Mouse (Mus musculus) 416B (cell line): ENCODE measurements around the gene Gm3435.
"Not testable (repeated sequence)": the region's sequence is repeated elsewhere in the genome, so short reads cannot be mapped to it uniquely, and the experiment has no call there.

Experiments
- DNase-seq: peaks from one replicate; pipeline ENCODE4 v3.0.0; 2011; ENCODE audit warnings: low read depth

The Gm3435 gene

DNA sequence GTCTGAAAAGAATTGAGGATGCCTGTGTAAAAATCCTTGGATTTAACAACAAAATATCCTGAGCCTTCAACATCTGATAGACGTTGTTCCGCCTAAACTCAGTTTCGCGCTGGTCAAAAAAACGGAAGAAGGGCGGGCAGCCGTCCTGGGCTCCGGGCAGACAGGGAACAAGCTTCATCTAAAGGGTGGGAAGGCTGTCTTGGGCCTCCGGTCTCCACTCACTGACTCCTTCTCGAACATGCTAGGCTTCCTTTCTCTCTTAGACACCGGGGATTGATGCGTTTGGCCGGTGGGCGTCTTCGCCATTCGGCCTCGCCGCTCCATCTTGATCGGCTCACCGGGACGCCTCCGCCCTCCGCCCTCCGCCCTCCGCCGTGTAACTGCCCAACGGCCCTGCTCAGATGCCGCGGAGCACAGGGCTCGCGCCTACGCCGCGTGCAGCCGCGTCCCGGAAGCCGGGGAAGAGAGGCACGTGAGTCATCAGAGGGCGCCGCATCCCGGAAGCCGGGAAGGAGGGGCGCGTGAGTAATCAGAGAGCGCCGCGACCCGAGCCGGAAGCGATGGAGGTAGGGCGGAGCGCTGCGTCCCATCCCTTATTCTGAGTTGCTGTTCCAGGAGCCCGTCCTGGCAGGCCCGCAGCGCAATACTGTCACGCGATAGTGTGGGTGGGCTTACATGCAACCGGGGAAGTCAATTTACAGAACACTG lies at the start of gene Gm3435:
Gene Gm3435 (plus strand): TSS at position 471 of the 708 bp plus-strand sequence.
- not testable (repeated sequence) for DNase-seq

- peak; percentile 32 for DNase-seq
Observed at GRCm38 (mm10) chr17:14960520-14960919, 49.5 kb upstream of the Gm3435 start.

DNA sequence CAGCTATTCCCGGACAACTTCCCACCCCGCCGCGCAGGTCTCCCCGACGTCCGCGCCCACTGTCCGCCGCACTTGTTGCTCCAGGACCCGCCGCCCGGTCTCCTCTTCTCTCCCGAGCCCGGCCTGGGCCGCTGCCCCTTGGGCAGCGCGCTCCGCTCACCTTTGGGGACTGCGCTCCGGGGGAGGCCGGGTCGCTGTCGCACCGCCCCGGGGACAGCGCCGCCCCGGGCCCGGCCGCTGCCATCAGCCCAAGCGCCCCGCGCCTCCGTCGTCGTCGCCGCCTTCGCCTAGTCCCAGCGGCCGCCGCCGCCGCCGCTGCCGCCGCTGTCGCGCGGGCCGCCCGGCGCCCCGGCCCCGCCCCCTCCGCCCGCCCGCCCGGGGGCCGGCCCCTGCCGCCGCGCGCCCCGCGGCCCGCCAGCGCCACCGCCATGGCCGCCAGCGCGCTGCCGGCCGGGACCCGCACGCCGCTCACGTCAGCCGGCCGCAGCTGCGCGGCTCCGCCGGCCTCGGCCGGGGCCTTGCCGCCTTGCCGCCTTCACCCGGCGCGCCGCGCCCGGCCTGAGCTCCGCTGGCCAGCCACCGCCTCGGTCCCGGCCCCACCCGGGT lies 48.9 kb upstream of the Gm3435 start, which contains the start of gene Phf10:
Gene Phf10 (minus strand): TSS at position 323 of the 606 bp plus-strand sequence.
- DNase-seq: not testable (repeated sequence)

DNA sequence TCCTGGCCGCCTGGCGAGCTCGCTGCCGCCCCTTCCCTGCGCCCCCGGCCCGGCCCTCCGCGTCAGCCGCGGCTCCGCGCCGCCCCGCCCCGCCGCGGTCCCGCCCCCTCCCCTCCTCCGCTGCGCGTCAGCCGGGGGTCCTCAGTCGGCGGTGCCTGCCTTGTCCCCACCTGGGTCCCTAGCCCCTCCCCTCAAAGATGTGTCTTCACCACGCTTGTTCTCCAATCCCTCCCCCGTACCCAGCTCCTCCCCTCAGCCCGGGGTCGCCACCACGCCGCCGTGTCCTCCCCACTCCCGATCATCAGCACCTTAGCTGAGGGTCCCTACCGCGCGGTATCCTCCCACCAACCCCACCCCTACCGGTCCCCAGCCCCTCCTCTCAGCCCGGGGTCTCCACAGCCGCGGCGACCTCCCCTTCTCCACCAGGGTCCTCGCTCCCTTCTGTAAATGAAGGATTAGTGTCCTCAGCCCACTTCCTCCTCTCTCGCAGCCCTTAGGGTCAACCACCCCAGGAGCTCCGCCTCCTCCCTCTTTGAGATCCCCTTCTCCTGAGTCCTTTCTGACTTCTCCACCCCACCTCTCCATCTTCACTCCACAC lies 48.3 kb upstream of the Gm3435 start:
- DNase-seq: not testable (repeated sequence)

- not testable (repeated sequence) for DNase-seq
Observed at GRCm38 (mm10) chr17:14968373-14968913, 41.5 kb upstream of the Gm3435 start.

DNA sequence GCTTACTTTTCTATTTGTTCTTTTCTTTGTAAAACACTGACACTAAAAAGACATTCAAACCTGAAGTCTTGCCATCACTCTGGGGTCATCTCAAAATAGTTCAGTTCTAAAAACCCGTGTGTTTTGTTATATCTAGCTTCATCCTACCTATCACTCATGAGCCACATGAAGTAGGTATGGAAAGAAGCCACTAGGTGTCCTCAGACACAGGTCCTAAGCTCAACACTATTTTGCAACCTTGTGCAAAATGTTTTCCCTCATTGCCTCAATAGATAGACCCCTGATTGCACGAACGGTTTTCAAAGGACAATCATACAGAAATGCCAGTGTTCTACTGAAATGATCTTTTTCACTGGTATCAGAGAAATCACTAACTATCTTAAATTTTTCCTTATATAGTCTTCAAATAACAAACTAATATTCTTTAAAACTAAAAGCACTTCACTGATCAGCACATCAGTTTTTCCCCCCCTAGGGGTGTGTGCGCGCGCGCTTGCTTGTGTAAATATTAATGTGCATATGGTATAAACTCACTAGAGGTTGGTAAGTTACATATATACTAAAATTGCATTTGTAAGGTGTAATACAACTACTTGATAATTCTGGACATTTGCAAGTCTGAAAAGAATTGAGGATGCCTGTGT lies 32.1 kb upstream of the Gm3435 start:
- not testable (repeated sequence) for DNase-seq

DNA sequence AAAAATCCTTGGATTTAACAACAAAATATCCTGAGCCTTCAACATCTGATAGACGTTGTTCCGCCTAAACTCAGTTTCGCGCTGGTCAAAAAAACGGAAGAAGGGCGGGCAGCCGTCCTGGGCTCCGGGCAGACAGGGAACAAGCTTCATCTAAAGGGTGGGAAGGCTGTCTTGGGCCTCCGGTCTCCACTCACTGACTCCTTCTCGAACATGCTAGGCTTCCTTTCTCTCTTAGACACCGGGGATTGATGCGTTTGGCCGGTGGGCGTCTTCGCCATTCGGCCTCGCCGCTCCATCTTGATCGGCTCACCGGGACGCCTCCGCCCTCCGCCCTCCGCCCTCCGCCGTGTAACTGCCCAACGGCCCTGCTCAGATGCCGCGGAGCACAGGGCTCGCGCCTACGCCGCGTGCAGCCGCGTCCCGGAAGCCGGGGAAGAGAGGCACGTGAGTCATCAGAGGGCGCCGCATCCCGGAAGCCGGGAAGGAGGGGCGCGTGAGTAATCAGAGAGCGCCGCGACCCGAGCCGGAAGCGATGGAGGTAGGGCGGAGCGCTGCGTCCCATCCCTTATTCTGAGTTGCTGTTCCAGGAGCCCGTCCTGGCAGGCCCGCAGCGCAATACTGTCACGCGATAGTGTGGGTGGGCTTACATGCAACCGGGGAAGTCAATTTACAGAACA lies 31.5 kb upstream of the Gm3435 start, which contains the start of the genes 9030025P20Rik and Gm3417:
Gene 9030025P20Rik (plus strand): TSS at position 107 of the 677 bp plus-strand sequence.
Gene Gm3417 (minus strand): TSS at position 429 of the 677 bp plus-strand sequence.
- not testable (repeated sequence) for DNase-seq

DNA sequence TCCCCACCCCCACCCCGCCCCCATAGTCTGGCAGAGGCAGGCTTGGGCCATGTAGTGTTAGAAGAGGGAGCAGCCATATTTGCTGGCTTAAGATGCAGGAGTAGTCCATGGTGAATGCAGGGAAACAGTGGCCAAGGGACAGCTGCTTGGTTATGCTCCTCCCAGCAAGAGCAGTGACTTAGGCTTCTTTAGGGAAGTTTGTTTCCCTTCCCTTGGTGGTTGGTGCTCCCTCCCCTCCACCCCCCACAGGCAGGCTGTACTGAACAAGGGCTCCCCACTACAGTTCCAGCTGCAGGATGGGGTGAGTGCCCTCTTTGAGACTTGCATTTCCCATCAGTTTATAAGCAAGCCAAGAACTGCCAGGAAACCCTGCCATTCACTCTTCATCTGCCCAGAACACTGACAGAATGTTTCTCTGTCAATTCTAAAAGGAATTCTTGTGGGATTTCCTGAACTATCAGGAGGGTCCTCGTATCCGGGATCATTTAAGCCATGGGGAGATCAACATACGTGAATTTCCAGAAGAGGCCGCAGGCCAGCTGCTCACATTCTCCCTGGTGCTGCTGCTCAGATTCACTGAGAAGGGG lies 19.8 kb upstream of the Gm3435 start:
- DNase-seq: not testable (repeated sequence)

GRCm38 (mm10) chr17:14992522-14993138 lies 17.3 kb upstream of the Gm3435 start:
- DNase-seq: not testable (repeated sequence)

DNA sequence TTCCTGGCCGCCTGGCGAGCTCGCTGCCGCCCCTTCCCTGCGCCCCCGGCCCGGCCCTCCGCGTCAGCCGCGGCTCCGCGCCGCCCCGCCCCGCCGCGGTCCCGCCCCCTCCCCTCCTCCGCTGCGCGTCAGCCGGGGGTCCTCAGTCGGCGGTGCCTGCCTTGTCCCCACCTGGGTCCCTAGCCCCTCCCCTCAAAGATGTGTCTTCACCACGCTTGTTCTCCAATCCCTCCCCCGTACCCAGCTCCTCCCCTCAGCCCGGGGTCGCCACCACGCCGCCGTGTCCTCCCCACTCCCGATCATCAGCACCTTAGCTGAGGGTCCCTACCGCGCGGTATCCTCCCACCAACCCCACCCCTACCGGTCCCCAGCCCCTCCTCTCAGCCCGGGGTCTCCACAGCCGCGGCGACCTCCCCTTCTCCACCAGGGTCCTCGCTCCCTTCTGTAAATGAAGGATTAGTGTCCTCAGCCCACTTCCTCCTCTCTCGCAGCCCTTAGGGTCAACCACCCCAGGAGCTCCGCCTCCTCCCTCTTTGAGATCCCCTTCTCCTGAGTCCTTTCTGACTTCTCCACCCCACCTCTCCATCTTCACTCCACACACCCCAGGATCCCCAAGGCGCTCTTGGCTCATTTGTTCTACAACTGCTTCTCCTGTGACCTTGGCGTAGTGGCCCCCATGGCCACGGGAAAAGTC lies 16.7 kb upstream of the Gm3435 start:
- DNase-seq: not testable (repeated sequence)

DNA sequence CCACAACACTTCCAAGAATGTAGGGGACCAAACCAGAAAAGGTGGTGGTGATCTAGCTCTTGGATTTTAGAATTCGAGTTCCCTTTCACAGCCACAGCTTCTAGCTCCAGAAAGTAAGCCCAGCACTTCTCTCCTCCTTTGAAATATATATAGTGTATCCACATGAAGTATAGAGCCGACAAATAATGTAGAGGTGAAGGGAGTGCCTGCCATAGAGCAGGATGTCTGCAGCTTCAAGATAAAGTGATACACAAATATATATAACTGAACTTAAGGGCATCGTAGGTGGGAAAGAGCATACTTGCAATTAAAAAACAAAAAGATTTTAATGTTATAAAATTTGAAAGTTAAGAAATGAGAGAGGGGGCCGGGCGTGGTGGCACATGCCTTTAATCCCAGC lies 15.8 kb upstream of the Gm3435 start:
- DNase-seq: not testable (repeated sequence)

GRCm38 (mm10) chr17:15000047-15000446 lies 9.9 kb upstream of the Gm3435 start:
- DNase-seq: not testable (repeated sequence)

DNA sequence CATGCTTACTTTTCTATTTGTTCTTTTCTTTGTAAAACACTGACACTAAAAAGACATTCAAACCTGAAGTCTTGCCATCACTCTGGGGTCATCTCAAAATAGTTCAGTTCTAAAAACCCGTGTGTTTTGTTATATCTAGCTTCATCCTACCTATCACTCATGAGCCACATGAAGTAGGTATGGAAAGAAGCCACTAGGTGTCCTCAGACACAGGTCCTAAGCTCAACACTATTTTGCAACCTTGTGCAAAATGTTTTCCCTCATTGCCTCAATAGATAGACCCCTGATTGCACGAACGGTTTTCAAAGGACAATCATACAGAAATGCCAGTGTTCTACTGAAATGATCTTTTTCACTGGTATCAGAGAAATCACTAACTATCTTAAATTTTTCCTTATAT lies 888 bp upstream of the Gm3435 start:
- not testable (repeated sequence) for DNase-seq

DNA sequence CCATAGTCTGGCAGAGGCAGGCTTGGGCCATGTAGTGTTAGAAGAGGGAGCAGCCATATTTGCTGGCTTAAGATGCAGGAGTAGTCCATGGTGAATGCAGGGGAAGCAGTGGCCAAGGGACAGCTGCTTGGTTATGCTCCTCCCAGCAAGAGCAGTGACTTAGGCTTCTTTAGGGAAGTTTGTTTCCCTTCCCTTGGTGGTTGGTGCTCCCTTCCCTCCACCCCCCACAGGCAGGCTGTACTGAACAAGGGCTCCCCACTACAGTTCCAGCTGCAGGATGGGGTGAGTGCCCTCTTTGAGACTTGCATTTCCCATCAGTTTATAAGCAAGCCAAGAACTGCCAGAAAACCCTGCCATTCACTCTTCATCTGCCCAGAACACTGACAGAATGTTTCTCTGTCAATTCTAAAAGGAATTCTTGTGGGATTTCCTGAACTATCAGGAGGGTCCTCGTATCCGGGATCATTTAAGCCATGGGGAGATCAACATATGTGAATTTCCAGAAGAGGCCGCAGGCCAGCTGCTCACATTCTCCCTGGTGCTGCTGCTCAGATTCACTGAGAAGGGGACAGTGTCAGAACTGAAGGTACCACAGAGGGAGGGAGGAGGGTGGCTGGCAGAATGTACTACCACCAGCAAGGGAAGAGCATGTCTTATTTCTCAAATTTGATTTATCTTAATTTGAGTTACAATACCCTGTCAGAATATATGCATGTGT lies 11.7 kb downstream of the Gm3435 start:
- not testable (repeated sequence) for DNase-seq

GRCm38 (mm10) chr17:15023878-15024492 lies 14.0 kb downstream of the Gm3435 start:
- not testable (repeated sequence) for DNase-seq

DNA sequence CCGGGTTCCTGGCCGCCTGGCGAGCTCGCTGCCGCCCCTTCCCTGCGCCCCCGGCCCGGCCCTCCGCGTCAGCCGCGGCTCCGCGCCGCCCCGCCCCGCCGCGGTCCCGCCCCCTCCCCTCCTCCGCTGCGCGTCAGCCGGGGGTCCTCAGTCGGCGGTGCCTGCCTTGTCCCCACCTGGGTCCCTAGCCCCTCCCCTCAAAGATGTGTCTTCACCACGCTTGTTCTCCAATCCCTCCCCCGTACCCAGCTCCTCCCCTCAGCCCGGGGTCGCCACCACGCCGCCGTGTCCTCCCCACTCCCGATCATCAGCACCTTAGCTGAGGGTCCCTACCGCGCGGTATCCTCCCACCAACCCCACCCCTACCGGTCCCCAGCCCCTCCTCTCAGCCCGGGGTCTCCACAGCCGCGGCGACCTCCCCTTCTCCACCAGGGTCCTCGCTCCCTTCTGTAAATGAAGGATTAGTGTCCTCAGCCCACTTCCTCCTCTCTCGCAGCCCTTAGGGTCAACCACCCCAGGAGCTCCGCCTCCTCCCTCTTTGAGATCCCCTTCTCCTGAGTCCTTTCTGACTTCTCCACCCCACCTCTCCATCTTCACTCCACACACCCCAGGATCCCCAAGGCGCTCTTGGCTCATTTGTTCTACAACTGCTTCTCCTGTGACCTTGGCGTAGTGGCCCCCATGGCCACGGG lies 14.7 kb downstream of the Gm3435 start:
- DNase-seq: not testable (repeated sequence)

DNA sequence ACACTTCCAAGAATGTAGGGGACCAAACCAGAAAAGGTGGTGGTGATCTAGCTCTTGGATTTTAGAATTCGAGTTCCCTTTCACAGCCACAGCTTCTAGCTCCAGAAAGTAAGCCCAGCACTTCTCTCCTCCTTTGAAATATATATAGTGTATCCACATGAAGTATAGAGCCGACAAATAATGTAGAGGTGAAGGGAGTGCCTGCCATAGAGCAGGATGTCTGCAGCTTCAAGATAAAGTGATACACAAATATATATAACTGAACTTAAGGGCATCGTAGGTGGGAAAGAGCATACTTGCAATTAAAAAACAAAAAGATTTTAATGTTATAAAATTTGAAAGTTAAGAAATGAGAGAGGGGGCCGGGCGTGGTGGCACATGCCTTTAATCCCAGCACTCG lies 15.5 kb downstream of the Gm3435 start:
- not testable (repeated sequence) for DNase-seq

DNA sequence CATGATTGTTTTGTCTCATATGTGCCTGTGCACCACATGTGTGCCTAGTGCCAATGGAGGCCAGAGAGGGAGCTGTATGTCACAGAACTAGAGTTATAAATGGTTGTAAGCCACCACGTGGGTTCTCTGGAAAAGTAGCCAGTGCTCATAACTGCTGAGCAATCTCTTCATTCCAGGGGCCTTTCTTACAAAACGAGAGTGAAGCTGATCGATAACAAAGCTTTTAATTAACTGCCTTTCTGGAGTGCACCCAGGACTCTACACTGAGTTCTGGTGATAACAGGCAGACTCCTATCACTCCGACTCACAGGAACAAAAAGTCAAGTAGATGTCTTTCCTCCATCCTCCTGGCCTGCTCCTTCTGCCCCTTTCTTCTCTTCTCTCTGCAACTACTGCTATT lies 21.4 kb downstream of the Gm3435 start:
- not testable (repeated sequence) for DNase-seq
